Mouse (Mus musculus): ENCODE data around the gene Aloxe3. TPM values are rescaled to one million over a fixed set of nuclear protein-coding genes. Genes with fewer than 3 reads are reported as not detected.
"Not testable (repeated sequence)": the region's sequence is repeated elsewhere in the genome, so short reads cannot be mapped to it uniquely, and the experiment has no call there.

Gene Aloxe3
- polyA plus RNA-seq, 1 experiment from 2014 or later = 4.3 TPM

- ATAC-seq (ENCODE audit: low FRiP score) = no peak
- Histone ChIP-seq H3K27ac (no peak overlapping the region), H3K4me2 (replicated peaks) (no peak overlapping the region), H3K9ac (no peak overlapping the region), H3K36me3 (replicated peaks; ENCODE audit: control insufficient read depth, insufficient read depth) (peaks cover 28% of the 10 kb centered on the region), H3K27me3 (ENCODE audit: control insufficient read depth, insufficient read depth, low read length) (no peaks in the 10 kb centered on the region), H3K4me3 (replicated peaks; ENCODE audit: low read length) (no peak overlapping the region), H3K9me3 (ENCODE audit: control insufficient read depth, low read length) (no peaks in the 10 kb centered on the region), H3K4me1 (replicated peaks; ENCODE audit: control insufficient read depth, insufficient read depth, low read length) (peaks cover 45% of the 10 kb centered on the region)
- 91% methylated on average over 4 of the region's 4 CpGs for WGBS
- no peak for DNase-seq (ENCODE audit: low spot score)
Measured at GRCm38 (mm10) chr11:69092871-69093270, 32.8 kb upstream of the Aloxe3 start.

GRCm38 (mm10) chr11:69093856-69094255, 31.8 kb upstream of the Aloxe3 start:
- WGBS = 88% methylated on average over 7 of the region's 7 CpGs
- DNase-seq (ENCODE audit: low spot score) = not testable (repeated sequence)

GRCm38 (mm10) chr11:69094697-69095429, 30.8 kb upstream of the Aloxe3 start, which contains the start of gene Per1:
Gene Per1, plus strand, starts transcription at chr11:69095217.
- peak within 1 kb of the TSS; percentile 74 for H3K4me2 ChIP-seq (replicated peaks)
- peaks cover 24% of the 10 kb centered on the region for H3K36me3 ChIP-seq (replicated peaks; ENCODE audit: control insufficient read depth, insufficient read depth)
- H3K4me3 ChIP-seq (replicated peaks; ENCODE audit: low read length) = peak within 1 kb of the TSS; percentile 35
- H3K4me1 ChIP-seq (replicated peaks; ENCODE audit: control insufficient read depth, insufficient read depth, low read length) = peaks cover 48% of the 10 kb centered on the region
- DNase-seq (ENCODE audit: low spot score) = peak; percentile 98
- ATAC-seq (ENCODE audit: low FRiP score) = peak; percentile 96
- no peaks in the 10 kb centered on the region for H3K27me3 ChIP-seq (ENCODE audit: control insufficient read depth, insufficient read depth, low read length)
- no peaks in the 10 kb centered on the region for H3K9me3 ChIP-seq (ENCODE audit: control insufficient read depth, low read length)
- H3K9ac ChIP-seq = peak within 1 kb of the TSS; percentile 26
- WGBS = under 1% methylated on average over 37 of the region's 37 CpGs
- peak within 1 kb of the TSS; percentile 67 for H3K27ac ChIP-seq

More at GRCm38 (mm10) chr11:69093856-69094255, 31.8 kb upstream of the Aloxe3 start:
- H3K9me3 ChIP-seq (ENCODE audit: control insufficient read depth, low read length); H3K4me2 ChIP-seq (replicated peaks); H3K9ac ChIP-seq; ATAC-seq (ENCODE audit: low FRiP score); H3K27ac ChIP-seq; H3K27me3 ChIP-seq (ENCODE audit: control insufficient read depth, insufficient read depth, low read length); H3K4me3 ChIP-seq (replicated peaks; ENCODE audit: low read length): not testable (repeated sequence)
- H3K4me1 ChIP-seq (replicated peaks; ENCODE audit: control insufficient read depth, insufficient read depth, low read length) = peaks cover 53% of the 10 kb centered on the region
- peaks cover 28% of the 10 kb centered on the region for H3K36me3 ChIP-seq (replicated peaks; ENCODE audit: control insufficient read depth, insufficient read depth)

GRCm38 (mm10) chr11:69095511-69096231, 30.0 kb upstream of the Aloxe3 start:
- no peaks in the 10 kb centered on the region for H3K9me3 ChIP-seq (ENCODE audit: control insufficient read depth, low read length)
- no peak for DNase-seq (ENCODE audit: low spot score)
- H3K9ac ChIP-seq = peak overlapping the region; percentile 26
- 4% methylated on average over 27 of the region's 27 CpGs for WGBS
- H3K27me3 ChIP-seq (ENCODE audit: control insufficient read depth, insufficient read depth, low read length) = no peaks in the 10 kb centered on the region
- peaks cover 47% of the 10 kb centered on the region for H3K4me1 ChIP-seq (replicated peaks; ENCODE audit: control insufficient read depth, insufficient read depth, low read length)
- H3K4me3 ChIP-seq (replicated peaks; ENCODE audit: low read length) = peak overlapping the region; percentile 35
- ATAC-seq (ENCODE audit: low FRiP score) = no peak
- H3K4me2 ChIP-seq (replicated peaks) = peak overlapping the region; percentile 74
- H3K36me3 ChIP-seq (replicated peaks; ENCODE audit: control insufficient read depth, insufficient read depth) = peaks cover 16% of the 10 kb centered on the region
- H3K27ac ChIP-seq = peak overlapping the region; percentile 55

GRCm38 (mm10) chr11:69096360-69096986, 29.2 kb upstream of the Aloxe3 start:
- ATAC-seq (ENCODE audit: low FRiP score) (no peak), DNase-seq (ENCODE audit: low spot score) (no peak)
- peak overlapping the region; percentile 35 for H3K4me3 ChIP-seq (replicated peaks; ENCODE audit: low read length)
- H3K36me3 ChIP-seq (replicated peaks; ENCODE audit: control insufficient read depth, insufficient read depth) = peaks cover 14% of the 10 kb centered on the region
- H3K9me3 ChIP-seq (ENCODE audit: control insufficient read depth, low read length) = no peaks in the 10 kb centered on the region
- peak overlapping the region; percentile 74 for H3K4me2 ChIP-seq (replicated peaks)
- 20% methylated on average over 9 of the region's 9 CpGs for WGBS
- H3K27ac ChIP-seq = no peak overlapping the region; the same call in 1 of the 2 replicates
- H3K4me1 ChIP-seq (replicated peaks; ENCODE audit: control insufficient read depth, insufficient read depth, low read length) = peaks cover 44% of the 10 kb centered on the region
- peak overlapping the region; percentile 48 for H3K9ac ChIP-seq
- H3K27me3 ChIP-seq (ENCODE audit: control insufficient read depth, insufficient read depth, low read length) = no peaks in the 10 kb centered on the region

GRCm38 (mm10) chr11:69096987-69097900, 28.5 kb upstream of the Aloxe3 start:
- peak; percentile 81 for DNase-seq (ENCODE audit: low spot score)
- Histone ChIP-seq H3K27me3 (ENCODE audit: control insufficient read depth, insufficient read depth, low read length) (no peaks in the 10 kb centered on the region), H3K4me3 (replicated peaks; ENCODE audit: low read length) (peak overlapping the region; percentile 13), H3K4me2 (replicated peaks) (peak overlapping the region; percentile 74), H3K36me3 (replicated peaks; ENCODE audit: control insufficient read depth, insufficient read depth) (peaks cover 14% of the 10 kb centered on the region), H3K4me1 (replicated peaks; ENCODE audit: control insufficient read depth, insufficient read depth, low read length) (peaks cover 44% of the 10 kb centered on the region), H3K9ac (peak overlapping the region; percentile 48), H3K27ac (peak overlapping the region; percentile 70), H3K9me3 (ENCODE audit: control insufficient read depth, low read length) (no peaks in the 10 kb centered on the region)
- 2% methylated on average over 29 of the region's 29 CpGs for WGBS
- no peak for ATAC-seq (ENCODE audit: low FRiP score)

- WGBS = 17% methylated on average over 8 of the region's 8 CpGs
- Histone ChIP-seq H3K27me3 (ENCODE audit: control insufficient read depth, insufficient read depth, low read length) (no peaks in the 10 kb centered on the region), H3K9ac (peak overlapping the region; percentile 68), H3K27ac (peak overlapping the region; percentile 70; the same call in 1 of the 2 replicates), H3K4me2 (replicated peaks) (peak overlapping the region; percentile 74), H3K36me3 (replicated peaks; ENCODE audit: control insufficient read depth, insufficient read depth) (peaks cover 24% of the 10 kb centered on the region), H3K4me3 (replicated peaks; ENCODE audit: low read length) (peak overlapping the region; percentile 46), H3K9me3 (ENCODE audit: control insufficient read depth, low read length) (no peaks in the 10 kb centered on the region), H3K4me1 (replicated peaks; ENCODE audit: control insufficient read depth, insufficient read depth, low read length) (peaks cover 44% of the 10 kb centered on the region)
- DNase-seq (ENCODE audit: low spot score) (no peak), ATAC-seq (ENCODE audit: low FRiP score) (no peak)
Measured at GRCm38 (mm10) chr11:69098039-69098761, 27.5 kb upstream of the Aloxe3 start.

- peaks cover 44% of the 10 kb centered on the region for H3K4me1 ChIP-seq (replicated peaks; ENCODE audit: control insufficient read depth, insufficient read depth, low read length)
- WGBS = under 1% methylated on average over 19 of the region's 19 CpGs
- H3K27ac ChIP-seq = peak overlapping the region; percentile 56
Measured at GRCm38 (mm10) chr11:69098762-69099091, 27.0 kb upstream of the Aloxe3 start.

More at GRCm38 (mm10) chr11:69098762-69099091, 27.0 kb upstream of the Aloxe3 start:
- DNase-seq (ENCODE audit: low spot score) (peak; percentile 87), ATAC-seq (ENCODE audit: low FRiP score) (peak; percentile 14)
- peak overlapping the region; percentile 68 for H3K9ac ChIP-seq
- peaks cover 29% of the 10 kb centered on the region for H3K36me3 ChIP-seq (replicated peaks; ENCODE audit: control insufficient read depth, insufficient read depth)
- H3K27me3 ChIP-seq (ENCODE audit: control insufficient read depth, insufficient read depth, low read length) = no peaks in the 10 kb centered on the region
- no peaks in the 10 kb centered on the region for H3K9me3 ChIP-seq (ENCODE audit: control insufficient read depth, low read length)
- H3K4me2 ChIP-seq (replicated peaks) = peak overlapping the region; percentile 74
- peak overlapping the region; percentile 46 for H3K4me3 ChIP-seq (replicated peaks; ENCODE audit: low read length)

Measured in hindbrain, embryonic 14.5 days (tissue).